Mouse (Mus musculus) liver, embryonic 16.5 days (tissue): ENCODE results near the gene Lrp11. TPM values are rescaled to one million over a fixed set of nuclear protein-coding genes. Genes with fewer than 3 reads are reported as not detected.

Experiments
- ATAC-seq: fragments of 200-750 bp; cut with Nextera tagmentation; 2 replicates; pipeline ENCODE4 v1.8.0; 2017; ENCODE audit warnings: low read depth, mild to moderate bottlenecking, moderate number of reproducible peaks, moderate library complexity
- H3K27ac ChIP-seq: fragments of 300-500 bp; sonication (generic); 2 replicates; pipeline ENCODE4 v1.5.1; 2014; ENCODE audit warnings: mild to moderate bottlenecking, low read length
- H3K27me3 ChIP-seq: fragments of 300-500 bp; sonication (generic); 2 replicates; pipeline ENCODE4 v1.6.1; 2014; ENCODE audit warnings: low read depth, low read length, mixed read lengths; ENCODE audit not compliant: control insufficient read depth, insufficient read depth
- H3K36me3 ChIP-seq: fragments of 300-500 bp; sonication (generic); 2 replicates; pipeline ENCODE4 v1.6.1; 2014; ENCODE audit warnings: mild to moderate bottlenecking; ENCODE audit not compliant: control insufficient read depth, insufficient read depth
- H3K4me1 ChIP-seq: fragments of 300-500 bp; sonication (generic); 2 replicates; pipeline ENCODE4 v1.6.1; 2014; ENCODE audit warnings: low read depth, low read length, mixed read lengths; ENCODE audit not compliant: control insufficient read depth
- H3K4me2 ChIP-seq: fragments of 300-500 bp; sonication (generic); 2 replicates; pipeline ENCODE4 v1.6.1; 2014; ENCODE audit warnings: low read depth, low read length, mixed read lengths
- H3K4me3 ChIP-seq: fragments of 300-500 bp; sonication (generic); 2 replicates; pipeline ENCODE4 v1.5.1; 2014; ENCODE audit warnings: low read depth, mild to moderate bottlenecking, low read length
- H3K9ac ChIP-seq: fragments of 300-500 bp; sonication (generic); 2 replicates; pipeline ENCODE4 v1.6.1; 2014; ENCODE audit warnings: low read depth, low read length
- H3K9me3 ChIP-seq: fragments of 300-500 bp; sonication (generic); replicated peaks from 2 replicates; pipeline ENCODE4 v1.6.1; 2016; ENCODE audit warnings: low read length; ENCODE audit not compliant: control insufficient read depth
- WGBS: fragments of 180-500 bp; shearing (Covaris S2); extraction: QIAGEN DNeasy Blood & Tissue Kit; methylation state at CpG from one replicate; pipeline ENCODE4 v1.1.7; 2014; ENCODE audit not compliant: insufficient replicate concordance; 5-methylcytosine and 5-hydroxymethylcytosine counted together
- polyA plus RNA-seq: library from polyadenylated mRNA; unstranded; fragments of >200 nt; fragmentation: Nextera tagmentation; extraction: Ambion mirVana; gene quantifications from 2 replicates; pipeline ENCODE4 v1.2.1, GENCODE M21; 2015

Gene Lrp11
- polyA plus RNA-seq, 1 experiment from 2014 or later = 0.38 TPM

DNA sequence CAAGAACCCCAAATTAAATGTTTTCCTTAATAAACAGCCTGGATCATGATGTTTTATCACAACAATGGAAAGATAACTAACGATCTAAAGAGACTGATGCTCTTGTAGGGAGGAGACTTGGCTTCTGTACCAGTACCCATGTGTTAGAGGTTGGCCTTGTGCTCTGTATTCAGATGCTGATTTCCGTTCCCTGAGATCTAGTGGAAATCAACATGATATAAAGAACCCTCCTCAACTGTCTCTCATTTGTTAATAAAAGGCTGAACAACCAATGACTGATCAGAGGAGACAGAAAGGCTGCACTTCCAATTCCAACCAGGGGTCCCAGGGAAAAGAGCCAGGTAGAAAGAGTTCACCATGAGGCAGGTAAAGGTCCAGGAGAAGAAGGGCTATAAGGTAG lies 56.3 kb downstream of the Lrp11 start:
- no peak overlapping the region for H3K27ac ChIP-seq
- 71% methylated on average over 2 of the region's 2 CpGs for WGBS

DNA sequence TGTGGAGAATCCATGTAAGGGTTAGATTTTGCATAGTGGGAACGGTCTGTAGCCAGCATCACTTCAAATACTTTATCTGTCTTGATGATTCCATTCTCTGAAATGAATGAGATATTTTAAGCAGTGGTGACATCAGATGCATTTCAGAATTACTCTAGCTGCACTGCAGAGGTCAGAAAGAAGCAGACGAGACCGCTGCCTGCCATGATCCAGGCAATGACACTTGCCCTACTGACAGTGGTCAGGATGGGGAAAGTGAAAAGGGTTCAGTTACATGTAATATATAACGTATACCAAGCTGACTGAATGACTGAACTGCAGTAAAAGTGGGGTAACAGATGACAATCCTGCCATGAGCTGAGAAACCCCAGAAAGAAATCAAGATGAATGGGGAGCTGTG lies 59.5 kb downstream of the Lrp11 start:
- H3K9me3 ChIP-seq = no peaks in the 10 kb centered on the region
- WGBS = 87% methylated on average over 4 of the region's 4 CpGs
- no peak overlapping the region for H3K9ac ChIP-seq
- H3K4me3 ChIP-seq = no peak overlapping the region
- no peak for ATAC-seq
- H3K27me3 ChIP-seq = no peaks in the 10 kb centered on the region
- no peak overlapping the region for H3K4me2 ChIP-seq
- no peaks in the 10 kb centered on the region for H3K4me1 ChIP-seq
- no peak overlapping the region for H3K27ac ChIP-seq
- peaks cover 33% of the 10 kb centered on the region for H3K36me3 ChIP-seq

More for the DNA sequence above, 56.3 kb downstream of the Lrp11 start:
- Histone ChIP-seq H3K4me3 (no peak overlapping the region), H3K9ac (no peak overlapping the region), H3K4me1 (no peaks in the 10 kb centered on the region), H3K27me3 (no peaks in the 10 kb centered on the region), H3K4me2 (no peak overlapping the region), H3K9me3 (no peaks in the 10 kb centered on the region), H3K36me3 (peaks cover 53% of the 10 kb centered on the region)
- no peak for ATAC-seq

DNA sequence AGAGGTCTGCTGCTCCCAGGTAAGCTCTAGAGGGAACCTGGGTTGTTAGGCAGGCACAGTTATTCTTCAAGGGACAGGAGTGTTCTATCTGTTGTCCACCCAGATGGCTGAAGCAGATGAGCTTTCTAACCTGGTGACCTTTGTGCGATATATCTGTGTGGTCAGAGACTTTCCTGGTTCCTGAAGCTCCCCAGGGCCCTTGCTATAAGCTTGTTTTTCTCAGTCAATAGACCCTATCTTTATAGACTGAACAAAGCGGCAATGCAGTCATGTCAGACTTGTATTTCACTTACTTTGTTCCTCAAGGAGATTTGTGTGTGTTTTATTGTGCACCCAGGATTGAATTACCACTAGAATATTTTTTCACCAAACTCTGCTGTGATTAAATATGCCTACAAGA lies 61.5 kb downstream of the Lrp11 start:
- no peak for ATAC-seq

DNA sequence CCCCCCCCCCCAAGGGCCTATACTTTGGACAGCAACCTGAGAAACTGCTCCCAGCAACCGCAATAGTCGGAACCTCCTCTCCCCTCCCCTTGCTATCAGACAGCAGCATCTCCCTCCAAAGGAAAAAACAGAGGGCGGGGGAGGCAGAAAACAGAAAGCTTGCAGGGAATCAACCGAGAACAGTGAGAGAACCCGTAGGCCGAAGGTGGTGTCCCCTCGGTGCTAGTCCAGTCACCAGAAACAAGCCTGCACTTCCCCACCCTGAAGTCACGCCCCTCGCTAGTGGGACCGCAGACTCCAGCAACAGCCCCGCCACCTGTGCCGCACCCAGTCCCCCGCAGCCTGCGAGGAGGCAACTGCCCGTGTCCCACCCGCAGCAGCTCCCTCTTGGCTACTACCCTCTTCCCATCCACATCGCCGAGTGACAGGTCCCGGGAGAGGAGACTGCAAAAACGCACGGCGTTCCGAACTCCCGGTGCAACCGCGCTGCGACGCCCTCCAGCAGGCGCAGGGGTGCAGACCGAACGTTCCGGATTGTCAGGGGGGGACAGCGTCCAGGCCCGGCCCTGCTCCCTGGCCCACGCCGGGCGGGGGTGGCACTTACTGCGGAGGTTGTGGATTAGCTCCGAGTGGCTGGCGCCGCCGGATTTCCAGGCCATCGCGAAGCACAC lies 73.0 kb downstream of the Lrp11 start:
- H3K27ac ChIP-seq = peak overlapping the region; percentile 98
- no peaks in the 10 kb centered on the region for H3K9me3 ChIP-seq
- no peaks in the 10 kb centered on the region for H3K36me3 ChIP-seq
- H3K4me2 ChIP-seq = peak overlapping the region; percentile 85
- H3K9ac ChIP-seq = peak overlapping the region; percentile 97
- H3K27me3 ChIP-seq = no peaks in the 10 kb centered on the region
- H3K4me1 ChIP-seq = peaks cover 15% of the 10 kb centered on the region
- peak; percentile 66 for ATAC-seq
- peak overlapping the region; percentile 100 for H3K4me3 ChIP-seq
- under 1% methylated on average over 44 of the region's 44 CpGs for WGBS

More for the DNA sequence above, 61.5 kb downstream of the Lrp11 start:
- Histone ChIP-seq H3K36me3 (peaks cover 25% of the 10 kb centered on the region), H3K9ac (no peak overlapping the region), H3K4me2 (no peak overlapping the region), H3K4me1 (no peaks in the 10 kb centered on the region), H3K27me3 (no peaks in the 10 kb centered on the region), H3K27ac (no peak overlapping the region), H3K9me3 (no peaks in the 10 kb centered on the region), H3K4me3 (no peak overlapping the region)
- 94% methylated on average over 2 of the region's 2 CpGs for WGBS

DNA sequence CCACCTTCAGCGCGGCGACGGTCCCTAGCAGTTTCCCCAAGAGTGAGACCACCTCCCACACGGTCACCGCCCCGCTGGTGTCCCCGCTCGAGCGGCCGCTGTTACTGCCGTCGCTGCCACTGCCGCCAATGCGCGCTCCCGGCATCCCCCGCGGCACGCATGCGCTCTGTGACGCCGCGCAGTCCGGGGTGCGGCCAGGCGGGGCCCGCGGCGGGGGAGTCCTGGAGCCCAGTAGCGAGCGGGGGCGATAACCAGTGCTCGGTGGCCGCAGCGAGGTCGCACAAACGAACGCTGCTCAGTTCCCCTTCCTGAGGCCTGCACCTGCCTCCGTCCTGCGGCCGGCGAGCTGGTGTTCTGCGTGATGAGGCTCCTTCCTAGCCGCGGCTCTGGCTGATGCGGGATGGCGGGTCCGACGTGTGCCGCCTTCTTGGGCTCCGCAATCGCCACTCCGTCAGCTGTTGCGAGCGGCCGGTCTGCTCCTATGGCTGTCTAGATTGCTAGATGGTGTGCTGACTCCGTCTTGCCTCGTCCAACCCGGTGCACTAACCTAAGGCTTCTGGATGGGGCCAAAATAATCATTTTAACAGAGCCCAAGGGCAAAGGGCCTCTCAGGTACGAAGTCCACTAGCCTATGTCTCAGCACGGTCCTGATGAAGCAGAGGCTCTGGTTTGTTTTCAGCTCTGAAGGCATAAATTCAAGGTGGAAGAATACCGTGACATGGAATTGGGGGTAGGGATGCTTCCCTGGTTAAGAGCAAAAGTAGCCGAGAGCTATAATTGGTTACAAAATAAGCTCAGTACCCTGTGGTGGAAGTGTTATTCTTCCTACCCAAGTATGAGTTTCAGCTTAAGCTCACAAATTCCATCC lies 73.8 kb downstream of the Lrp11 start:
- Histone ChIP-seq H3K27me3 (no peaks in the 10 kb centered on the region), H3K4me2 (peak overlapping the region; percentile 85), H3K4me3 (peak overlapping the region; percentile 100), H3K9me3 (no peaks in the 10 kb centered on the region), H3K36me3 (no peaks in the 10 kb centered on the region), H3K9ac (peak overlapping the region; percentile 97), H3K4me1 (peaks cover 19% of the 10 kb centered on the region), H3K27ac (peak overlapping the region; percentile 98)
- ATAC-seq = peak; percentile 90
- under 1% methylated on average over 64 of the region's 64 CpGs for WGBS

GRCm38 (mm10) chr10:7664027-7664526 lies 74.5 kb downstream of the Lrp11 start:
- H3K4me1 ChIP-seq = peaks cover 20% of the 10 kb centered on the region
- H3K27ac ChIP-seq = peak overlapping the region; percentile 98
- 31% methylated on average over 6 of the region's 6 CpGs for WGBS
- H3K36me3 ChIP-seq = no peaks in the 10 kb centered on the region
- no peak for ATAC-seq
- H3K9me3 ChIP-seq = no peaks in the 10 kb centered on the region
- no peaks in the 10 kb centered on the region for H3K27me3 ChIP-seq
- H3K4me2 ChIP-seq = peak overlapping the region; percentile 85
- peak overlapping the region; percentile 97 for H3K9ac ChIP-seq
- peak overlapping the region; percentile 100 for H3K4me3 ChIP-seq

GRCm38 (mm10) chr10:7664889-7665288 lies 75.3 kb downstream of the Lrp11 start:
- H3K9ac ChIP-seq = no peak overlapping the region
- no peak overlapping the region for H3K27ac ChIP-seq
- H3K27me3 ChIP-seq = no peaks in the 10 kb centered on the region
- H3K36me3 ChIP-seq = peaks cover 2% of the 10 kb centered on the region; the same call in 1 of the 2 replicates
- H3K4me1 ChIP-seq = peaks cover 20% of the 10 kb centered on the region
- H3K9me3 ChIP-seq = no peaks in the 10 kb centered on the region
- H3K4me3 ChIP-seq = no peak overlapping the region
- 84% methylated on average over 1 of the region's 1 CpGs for WGBS
- H3K4me2 ChIP-seq = no peak overlapping the region
- ATAC-seq = no peak

GRCm38 (mm10) chr10:7667342-7667802 lies 77.8 kb downstream of the Lrp11 start, which contains the start of gene Nup43:
Gene Nup43 (plus strand): TSS chr10:7667503.
- Histone ChIP-seq H3K4me1 (peaks cover 20% of the 10 kb centered on the region), H3K36me3 (peaks cover 4% of the 10 kb centered on the region), H3K4me2 (peak within 1 kb of the TSS; percentile 93), H3K9me3 (no peaks in the 10 kb centered on the region), H3K27me3 (no peaks in the 10 kb centered on the region), H3K9ac (peak within 1 kb of the TSS; percentile 66), H3K4me3 (peak within 1 kb of the TSS; percentile 75), H3K27ac (peak within 1 kb of the TSS; percentile 59)
- peak; percentile 63 for ATAC-seq
- under 1% methylated on average over 24 of the region's 24 CpGs for WGBS
